In genomic region chr3:53042240-53042567, GRCm38 (mm10) we compare ENCODE assay signal across 8 mouse cellular contexts. TPM values are rescaled to one million over a fixed set of nuclear protein-coding genes. Genes with fewer than 3 reads are reported as not detected.
DNase-seq lines count a peak whose midpoint lies in the region; ATAC-seq and TF ChIP-seq lines count a peak whose summit lies in the region.

No protein-coding gene starts in this region.

- no peak for ATAC-seq in forebrain, embryonic 16.5 days
- ATAC-seq in liver, embryonic 15.5 days (ENCODE audit: insufficient read depth): no peak

- H3K27ac ChIP-seq in heart, embryonic 10.5 days: peak overlapping the region; percentile 92
- no peak overlapping the region for H3K27ac ChIP-seq in forebrain, embryonic 16.5 days (ENCODE audit: low read length)
- no peak overlapping the region for H3K27ac ChIP-seq in liver, embryonic 15.5 days (replicated peaks)

- H3K4me1 ChIP-seq in heart, embryonic 10.5 days: peaks cover 37% of the 10 kb centered on the region
- H3K4me1 ChIP-seq in E14TG2a.4 (replicated peaks; ENCODE audit: low read depth, low read length): peaks cover 12% of the 10 kb centered on the region
- peaks cover 9% of the 10 kb centered on the region for H3K4me1 ChIP-seq in forebrain, embryonic 16.5 days (replicated peaks; ENCODE audit: control insufficient read depth, insufficient read depth, low read length)
- peaks cover 4% of the 10 kb centered on the region; the same call in 1 of the 2 replicates for H3K4me1 ChIP-seq in liver, embryonic 15.5 days (replicated peaks)

- no peak for TF ChIP-seq CTCF in E14TG2a.4 (conservative IDR thresholded peaks at IDR 0.05; ENCODE audit: low read length)

- H3K9ac ChIP-seq in forebrain, embryonic 16.5 days (replicated peaks; ENCODE audit: low read depth, low read length): peak overlapping the region; percentile 72
- H3K9ac ChIP-seq in liver, embryonic 15.5 days: no peak overlapping the region

- H3K9me3 ChIP-seq in heart, embryonic 10.5 days: no peaks in the 10 kb centered on the region
- H3K9me3 ChIP-seq in E14TG2a.4 (ENCODE audit: low read length): no peaks in the 10 kb centered on the region
- H3K9me3 ChIP-seq in forebrain, embryonic 16.5 days (ENCODE audit: control insufficient read depth, low read length): no peaks in the 10 kb centered on the region
- no peaks in the 10 kb centered on the region for H3K9me3 ChIP-seq in liver, embryonic 15.5 days (replicated peaks)

- H3K4me2 ChIP-seq in forebrain, embryonic 16.5 days (ENCODE audit: low read length): peak overlapping the region; percentile 62
- peak overlapping the region; percentile 68 for H3K4me2 ChIP-seq in liver, embryonic 15.5 days

- DNase-seq in heart, embryonic 10.5 days (ENCODE audit: low spot score): no peak
- no peak for DNase-seq in heart, adult 18-20 months
- no peak for DNase-seq in spleen, adult 12 weeks (ENCODE audit: low spot score)
- DNase-seq in left cerebral cortex, postnatal 4 days: no peak
- DNase-seq in layer of hippocampus, postnatal 10 days (ENCODE audit: low spot score in 2 of 2): no peak

- peaks cover 7% of the 10 kb centered on the region; the same call in 1 of the 2 replicates for H3K36me3 ChIP-seq in heart, embryonic 10.5 days
- H3K36me3 ChIP-seq in E14TG2a.4 (ENCODE audit: insufficient read depth, low read length): no peaks in the 10 kb centered on the region
- no peaks in the 10 kb centered on the region for H3K36me3 ChIP-seq in forebrain, embryonic 16.5 days (ENCODE audit: control insufficient read depth, insufficient read depth)
- H3K36me3 ChIP-seq in liver, embryonic 15.5 days (replicated peaks): no peaks in the 10 kb centered on the region

- WGBS in heart, embryonic 10.5 days: 22% methylated on average over 9 of the region's 9 CpGs
- 29% methylated on average over 9 of the region's 9 CpGs for WGBS in forebrain, embryonic 16.5 days
- WGBS in liver, embryonic 15.5 days (ENCODE audit: insufficient replicate concordance): 30% methylated on average over 9 of the region's 9 CpGs

- no peaks in the 10 kb centered on the region for H3K27me3 ChIP-seq in heart, embryonic 10.5 days (ENCODE audit: insufficient read depth, poor library complexity, severe bottlenecking)
- peaks cover 66% of the 10 kb centered on the region for H3K27me3 ChIP-seq in E14TG2a.4 (ENCODE audit: insufficient read depth, low read length)
- no peaks in the 10 kb centered on the region for H3K27me3 ChIP-seq in forebrain, embryonic 16.5 days (replicated peaks; ENCODE audit: control insufficient read depth, insufficient read depth, low read length)
- peaks cover 63% of the 10 kb centered on the region for H3K27me3 ChIP-seq in liver, embryonic 15.5 days

- intact Hi-C loops in left cerebral cortex, postnatal 4 days (cut with DNase I): loop anchor here (10.0 kb wide), 2 partner anchors 183 to 283 kb away; no protein-coding TSS in a partner anchor

- peak overlapping the region; percentile 83 for H3K4me3 ChIP-seq in heart, embryonic 10.5 days
- peak overlapping the region; percentile 84 for H3K4me3 ChIP-seq in E14TG2a.4 (replicated peaks; ENCODE audit: low read length)
- peak overlapping the region; percentile 70 for H3K4me3 ChIP-seq in forebrain, embryonic 16.5 days (replicated peaks; ENCODE audit: low read length)
- peak overlapping the region; percentile 53 for H3K4me3 ChIP-seq in liver, embryonic 15.5 days (replicated peaks)

RNA-seq across cellular contexts. Expression of gene Lhfp, which starts 0.9 kb away (rescaled TPM):
- 50.8 and 65.4 TPM in 2 replicates for polyA plus RNA-seq in heart, embryonic 10.5 days (2016; fragmentation: Nextera tagmentation; extraction: Ambion mirVana)
- total RNA-seq in heart, adult 18-20 months (2021): 10 to 100 TPM; 42.5 to 44.2 TPM
- 43.7 and 49.3 TPM in 2 replicates for polyA plus RNA-seq in forebrain, embryonic 16.5 days (2015; fragmentation: Nextera tagmentation; extraction: Ambion mirVana)
- 4.3 and 5.5 TPM in 2 replicates for polyA plus RNA-seq in liver, embryonic 15.5 days (2015; fragmentation: Nextera tagmentation; extraction: Ambion mirVana)
- total RNA-seq in left cerebral cortex, postnatal 4 days (2021): 10 to 100 TPM; 50.3 to 56.9 TPM
- 10 to 100 TPM; 21.4 to 23.8 TPM for total RNA-seq in layer of hippocampus, postnatal 10 days (2021)

RNA-seq across cellular contexts. Expression of gene Cog6, which starts 25.2 kb away (rescaled TPM):
- 45.0 and 57.7 TPM in 2 replicates for polyA plus RNA-seq in heart, embryonic 10.5 days (2016; fragmentation: Nextera tagmentation; extraction: Ambion mirVana)
- 10 to 100 TPM; 52.9 to 57.5 TPM for total RNA-seq in heart, adult 18-20 months (2021)
- polyA plus RNA-seq in forebrain, embryonic 16.5 days (2015; fragmentation: Nextera tagmentation; extraction: Ambion mirVana): 68.5 and 77.9 TPM in 2 replicates
- polyA plus RNA-seq in liver, embryonic 15.5 days (2015; fragmentation: Nextera tagmentation; extraction: Ambion mirVana): 11.6 and 13.4 TPM in 2 replicates
- 10 to 100 TPM; 35.9 to 37.7 TPM for total RNA-seq in left cerebral cortex, postnatal 4 days (2021)
- 10 to 100 TPM; 31.2 to 31.4 TPM for total RNA-seq in layer of hippocampus, postnatal 10 days (2021)
